Mouse (Mus musculus): ENCODE data around the gene Kmt2b.

Gene Kmt2b

DNA sequence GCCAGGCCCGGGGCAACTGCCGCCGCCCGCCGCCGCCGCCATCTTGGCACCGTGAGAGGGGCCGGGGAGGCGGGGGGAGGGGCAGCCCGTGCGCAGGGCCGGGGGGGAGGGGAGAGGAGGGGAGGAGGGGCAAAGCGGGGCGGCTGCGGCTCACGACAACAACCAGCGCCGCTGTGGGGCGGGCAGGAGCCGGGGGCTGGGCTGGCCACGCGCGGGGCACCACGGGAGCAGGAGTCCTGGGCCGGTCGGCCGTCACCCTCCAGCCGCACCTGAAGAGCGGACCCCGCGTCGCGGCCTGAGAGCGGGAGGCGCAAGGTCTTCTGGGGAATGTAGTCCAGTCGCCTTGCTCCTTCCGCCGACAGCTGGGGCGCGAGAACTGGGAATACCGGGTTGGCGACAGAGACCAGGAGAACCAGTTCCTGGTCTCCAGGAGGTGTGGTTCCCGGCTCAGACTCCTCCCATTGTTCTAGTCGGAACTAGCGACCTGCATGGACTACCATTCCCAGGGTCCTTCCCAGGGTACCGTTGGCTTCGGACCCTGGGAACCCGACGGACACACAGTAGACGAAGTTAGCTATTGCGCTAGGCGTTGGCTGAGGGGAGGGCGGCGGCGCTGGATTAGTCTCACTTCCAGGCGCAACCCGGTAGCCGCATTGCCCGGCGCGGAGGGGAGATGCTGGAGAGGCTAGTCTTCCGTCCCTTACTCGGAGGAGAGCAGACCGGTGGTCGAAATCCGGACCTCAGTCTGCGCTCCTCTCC is at the start of gene Kmt2b:
TSS of gene Kmt2b (minus strand) at position 51 of the 759 bp plus-strand sequence.
- DNase-seq (ENCODE audit: low read depth) = peak; percentile 98

DNA sequence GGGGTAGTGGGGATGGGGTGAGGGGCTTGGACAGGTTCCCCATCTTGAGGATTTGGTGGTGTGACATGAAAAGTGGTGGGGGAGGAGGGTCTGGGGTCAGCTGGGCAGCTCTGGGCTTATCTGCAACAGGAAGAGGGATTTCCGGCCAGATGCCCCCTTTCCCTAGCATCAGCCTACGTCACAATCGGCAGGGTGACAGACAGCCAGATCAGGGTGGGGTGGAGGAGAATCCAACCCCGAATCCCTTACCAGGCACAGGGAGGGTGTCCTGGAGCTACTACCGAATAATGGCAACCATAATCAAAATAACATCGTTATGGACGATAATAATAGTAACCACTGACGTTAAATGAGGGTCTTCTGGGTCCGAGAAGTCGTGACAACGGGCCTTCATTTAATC is 47.9 kb upstream of the Kmt2b start:
- no peak for DNase-seq (ENCODE audit: low read depth)

DNA sequence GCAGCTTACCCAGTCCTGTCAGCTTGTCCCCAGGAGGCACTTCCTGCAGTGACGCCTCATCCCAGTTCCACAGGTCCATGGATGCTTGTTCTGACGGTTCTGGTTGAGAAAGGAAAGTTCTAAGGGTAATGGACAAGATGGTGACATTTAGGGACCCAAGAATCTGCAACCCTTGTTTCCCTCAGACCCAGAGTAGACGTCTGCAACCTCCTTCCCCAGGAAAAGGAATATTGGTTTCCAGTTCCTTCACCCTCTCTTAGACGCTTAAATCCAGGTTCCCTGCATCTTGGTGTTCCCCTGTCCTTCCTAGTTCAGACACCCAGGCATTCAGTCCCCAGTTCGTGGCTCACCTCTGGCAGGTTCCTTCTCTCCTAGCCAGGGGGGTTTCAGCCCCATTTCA is 47.2 kb upstream of the Kmt2b start, which contains the start of gene Etv2:
TSS of gene Etv2 (minus strand) at position 101 of the 400 bp plus-strand sequence.
- DNase-seq (ENCODE audit: low read depth) = no peak

GRCm38 (mm10) chr7:30634621-30635020 is 46.1 kb upstream of the Kmt2b start:
- peak; percentile 51 for DNase-seq (ENCODE audit: low read depth)

DNA sequence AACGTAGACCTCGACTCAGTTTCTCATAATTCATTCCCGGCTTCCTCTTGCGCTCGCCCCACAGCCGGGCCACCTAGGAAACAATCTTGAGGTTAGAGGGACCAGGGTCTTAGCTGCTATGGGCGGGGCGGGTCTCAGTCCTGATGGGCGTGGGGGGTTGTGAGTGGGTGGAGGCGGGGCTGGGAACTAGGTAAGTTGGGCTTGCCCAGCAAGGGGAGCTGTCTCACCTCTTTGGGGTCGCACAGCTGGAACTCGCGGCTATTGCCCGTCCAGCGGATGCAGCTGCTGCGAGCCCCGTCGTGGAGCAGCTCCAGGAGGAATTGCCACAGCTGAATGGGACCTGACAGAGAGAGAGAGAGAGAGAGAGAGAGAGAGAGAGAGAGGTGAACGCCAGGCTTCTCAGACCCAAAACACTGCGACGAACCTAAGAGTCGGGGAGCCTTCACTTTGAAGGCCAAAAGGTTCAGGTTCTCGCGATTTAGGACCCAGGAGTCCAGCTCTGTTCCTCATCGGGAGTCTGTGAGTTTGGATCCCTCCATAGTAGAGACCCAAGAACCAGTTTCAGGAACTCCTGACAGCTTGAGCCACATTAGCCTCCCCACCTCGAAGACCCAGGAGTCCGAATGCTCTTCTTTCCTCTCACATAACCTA is 45.4 kb upstream of the Kmt2b start:
- DNase-seq (ENCODE audit: low read depth) = no peak

DNA sequence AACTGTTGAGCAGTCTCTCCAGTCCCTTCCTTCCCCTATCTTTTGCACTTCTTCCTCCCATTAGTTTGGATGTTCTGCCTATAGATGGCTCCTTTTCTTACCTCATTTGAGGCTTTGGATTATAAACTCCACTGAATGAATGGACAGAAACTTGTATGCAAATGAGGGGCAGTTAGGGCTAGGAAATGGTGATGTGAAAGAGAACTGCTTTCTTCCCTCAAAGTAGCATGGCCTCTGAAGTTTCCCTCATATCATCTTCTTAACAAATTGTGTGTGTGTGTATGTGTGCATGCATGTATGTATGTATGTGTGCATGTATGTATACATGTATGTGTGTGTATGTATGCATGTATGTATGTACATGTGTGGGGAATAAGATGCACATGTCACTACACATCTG is 40.5 kb upstream of the Kmt2b start:
- DNase-seq (ENCODE audit: low read depth) = no peak

DNA sequence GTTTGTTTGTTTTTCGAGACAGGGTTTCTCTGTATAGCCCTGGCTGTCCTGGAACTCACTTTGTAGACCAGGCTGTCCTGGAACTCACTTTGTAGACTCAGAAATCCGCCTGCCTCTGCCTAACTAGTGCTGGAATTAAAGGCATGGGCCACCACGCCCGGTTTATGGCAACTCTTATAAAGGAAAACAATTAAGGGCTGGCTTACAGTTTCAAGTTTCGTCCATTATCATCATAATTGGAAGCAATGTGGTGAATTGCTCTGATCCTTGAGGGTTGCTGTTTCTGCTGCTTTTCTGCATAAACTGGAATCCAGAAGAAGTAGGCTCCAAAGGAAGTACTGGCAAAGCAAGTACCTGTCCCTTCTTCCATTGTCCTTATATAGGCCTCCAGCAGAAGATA is 38.1 kb upstream of the Kmt2b start:
- DNase-seq (ENCODE audit: low read depth) = no peak

GRCm38 (mm10) chr7:30625530-30626384 is 37.2 kb upstream of the Kmt2b start, which contains the start of gene Cox6b1:
Cox6b1 (minus strand) TSS chr7:30626151.
- DNase-seq (ENCODE audit: low read depth) = peak; percentile 96

- peak; percentile 61 for DNase-seq (ENCODE audit: low read depth)
Measured at GRCm38 (mm10) chr7:30619202-30619601, 30.7 kb upstream of the Kmt2b start.

- DNase-seq (ENCODE audit: low read depth) = no peak
Measured at GRCm38 (mm10) chr7:30618658-30619057, 30.1 kb upstream of the Kmt2b start.

DNA sequence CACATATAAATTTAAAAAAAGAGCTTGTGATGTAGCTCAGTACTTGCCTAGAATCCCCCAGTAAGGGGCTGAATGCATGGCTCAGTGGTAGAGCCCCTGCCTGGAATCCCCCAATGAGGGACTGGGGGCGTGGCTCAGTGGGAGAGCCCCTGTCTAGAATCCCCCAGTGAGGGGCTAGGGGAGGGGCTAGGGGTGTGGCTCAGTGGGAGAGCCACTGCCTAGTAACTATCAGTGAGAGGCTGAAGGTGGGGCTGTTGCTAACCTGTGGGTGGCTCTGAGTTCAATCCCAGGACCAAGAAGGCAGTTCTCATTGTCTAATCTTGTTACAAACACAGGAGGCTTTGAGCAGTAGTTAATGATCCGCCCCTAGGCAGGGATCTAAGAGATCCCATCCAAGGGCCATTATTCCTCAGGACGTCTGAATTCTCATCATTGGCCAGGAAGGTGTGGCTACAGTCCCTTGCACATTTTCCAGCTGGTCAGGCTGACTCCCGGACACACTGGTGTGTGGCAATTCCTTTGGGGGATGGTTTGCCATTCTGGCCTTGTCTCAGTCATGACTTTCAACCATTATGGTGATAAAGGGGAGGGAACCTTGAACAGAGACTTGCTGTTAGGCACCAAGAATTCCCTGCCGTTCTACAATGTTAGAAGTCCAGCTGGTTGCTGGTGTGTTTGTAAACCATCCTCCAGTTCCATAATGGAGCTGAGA is 26.7 kb upstream of the Kmt2b start:
- DNase-seq (ENCODE audit: low read depth) = no peak

DNA sequence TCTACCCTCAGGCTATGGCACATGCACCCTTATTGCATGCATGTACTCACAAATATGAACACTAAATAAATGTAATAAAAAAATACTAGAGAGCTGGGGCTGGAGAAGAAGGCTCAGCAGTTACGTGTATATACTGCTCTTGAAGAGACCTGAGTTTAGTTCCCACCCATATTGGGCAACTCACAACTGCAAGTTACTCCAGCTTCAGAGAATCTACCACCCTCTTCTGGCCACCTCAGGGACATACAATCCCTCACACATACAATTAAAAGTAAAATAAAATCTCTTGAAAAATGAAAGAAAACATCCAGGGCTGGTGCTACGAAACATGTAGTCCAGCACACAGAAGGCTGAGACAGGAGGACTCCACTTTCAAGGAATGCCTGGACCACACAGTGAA is 25.9 kb upstream of the Kmt2b start:
- peak; percentile 63 for DNase-seq (ENCODE audit: low read depth)

GRCm38 (mm10) chr7:30613529-30614112 is 25.1 kb upstream of the Kmt2b start:
- DNase-seq (ENCODE audit: low read depth) = peak; percentile 75

GRCm38 (mm10) chr7:30612654-30613402 is 24.3 kb upstream of the Kmt2b start, which contains the start of gene Upk1a:
Upk1a (minus strand) TSS chr7:30612847.
- no peak for DNase-seq (ENCODE audit: low read depth)

DNA sequence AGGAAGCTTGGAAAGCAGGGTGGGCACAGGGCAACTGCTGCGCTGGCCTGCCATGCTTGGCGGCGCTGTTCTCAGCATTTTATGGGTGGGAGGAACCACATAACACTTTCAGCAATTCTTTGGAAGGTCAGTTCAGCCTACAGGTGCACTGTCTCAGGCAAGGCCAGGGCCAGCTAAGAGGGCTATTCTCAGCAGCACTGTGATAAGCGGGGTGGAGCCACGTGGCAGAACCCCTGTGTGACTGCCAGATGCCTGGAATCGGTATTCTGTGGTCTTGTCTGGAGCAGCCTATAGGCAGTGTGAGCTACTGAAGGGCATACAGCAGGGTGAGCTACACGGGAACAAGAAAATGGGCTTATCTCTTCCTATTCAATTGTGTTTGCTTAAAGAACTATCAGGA is 21.5 kb upstream of the Kmt2b start:
- no peak for DNase-seq (ENCODE audit: low read depth)

- no peak for DNase-seq (ENCODE audit: low read depth)
Measured at GRCm38 (mm10) chr7:30608476-30608875, 19.9 kb upstream of the Kmt2b start.

GRCm38 (mm10) chr7:30607706-30608309 is 19.3 kb upstream of the Kmt2b start:
- peak; percentile 66 for DNase-seq (ENCODE audit: low read depth)

GRCm38 (mm10) chr7:30604944-30605343 is 16.4 kb upstream of the Kmt2b start:
- no peak for DNase-seq (ENCODE audit: low read depth)

DNA sequence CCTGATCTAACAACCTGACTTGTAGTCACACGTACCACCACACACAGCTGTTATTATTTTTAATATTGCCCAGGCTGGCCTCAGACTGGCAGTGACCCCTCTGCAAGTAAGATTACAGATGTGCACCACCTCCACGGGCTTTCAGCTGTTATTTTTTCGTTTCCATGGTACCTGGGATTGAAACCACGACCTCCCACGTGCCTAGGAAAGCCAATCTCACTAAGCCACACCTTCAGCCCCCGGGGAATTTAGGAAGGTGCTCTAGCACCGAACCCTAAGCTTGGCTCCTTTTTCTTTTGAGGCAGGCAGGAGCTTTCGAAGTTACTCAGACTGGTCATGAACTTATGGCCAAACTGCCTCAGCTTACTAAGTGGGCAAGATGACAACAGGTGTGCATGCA is 15.9 kb upstream of the Kmt2b start:
- DNase-seq (ENCODE audit: low read depth) = no peak

DNA sequence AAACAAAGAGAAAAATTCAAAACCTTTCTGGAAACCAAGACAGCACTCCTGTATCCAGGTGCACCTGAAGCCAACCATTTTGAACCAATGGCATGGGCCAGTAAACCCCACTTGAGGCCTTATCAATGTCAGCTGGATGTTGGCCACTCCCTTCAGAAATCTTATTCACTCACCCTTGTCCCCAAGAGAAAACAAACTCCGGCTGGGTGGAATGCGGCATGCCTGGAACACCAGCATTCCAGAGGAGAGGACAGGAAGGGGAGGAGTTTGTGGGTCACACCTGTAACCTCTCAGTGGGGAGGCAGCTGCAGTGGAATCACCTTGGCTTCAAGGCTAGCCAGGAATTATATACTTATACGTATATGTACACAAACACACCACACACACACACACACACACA is 14.1 kb upstream of the Kmt2b start:
- no peak for DNase-seq (ENCODE audit: low read depth)
